Mouse (Mus musculus) macrophage (primary cell): Measurements from ENCODE around the gene 0610009B22Rik. TPM values are rescaled to one million over a fixed set of nuclear protein-coding genes. Genes with fewer than 3 reads are reported as not detected.
A peak's percentile ranks its signal among the peaks of the same experiment; 100 is the strongest.

ENCODE experiments used
- H3K27ac ChIP-seq: fragments of 350-480 bp; formaldehyde crosslinking; 2 replicates; pipeline ENCODE4 v1.9.0; 2021
- H3K36me3 ChIP-seq: fragments of 350-480 bp; formaldehyde crosslinking; 2 replicates; pipeline ENCODE4 v1.9.0; 2021; ENCODE audit errors: inconsistent target
- H3K4me3 ChIP-seq: fragments of 350-480 bp; formaldehyde crosslinking; 2 replicates; pipeline ENCODE4 v1.9.0; 2021; ENCODE audit errors: inconsistent target
- H3K79me2 ChIP-seq: fragments of 350-480 bp; formaldehyde crosslinking; 2 replicates; pipeline ENCODE4 v1.9.0; 2021; ENCODE audit errors: inconsistent target
- WGBS: methylation state at CpG from one replicate; pipeline ENCODE4 v1.1.7; 2026; ENCODE audit warnings: inconsistent platforms; ENCODE audit not compliant: missing documents; 5-methylcytosine and 5-hydroxymethylcytosine counted together
- polyA plus RNA-seq: library from polyadenylated mRNA; stranded (reverse); fragments of 250-400 nt; gene quantifications from 3 replicates; pipeline ENCODE4 v1.2.4, GENCODE M21; 2018; ENCODE audit warnings: inconsistent platforms

0610009B22Rik gene
- polyA plus RNA-seq, 1 experiment from 2014 or later = 31.2 TPM

DNA sequence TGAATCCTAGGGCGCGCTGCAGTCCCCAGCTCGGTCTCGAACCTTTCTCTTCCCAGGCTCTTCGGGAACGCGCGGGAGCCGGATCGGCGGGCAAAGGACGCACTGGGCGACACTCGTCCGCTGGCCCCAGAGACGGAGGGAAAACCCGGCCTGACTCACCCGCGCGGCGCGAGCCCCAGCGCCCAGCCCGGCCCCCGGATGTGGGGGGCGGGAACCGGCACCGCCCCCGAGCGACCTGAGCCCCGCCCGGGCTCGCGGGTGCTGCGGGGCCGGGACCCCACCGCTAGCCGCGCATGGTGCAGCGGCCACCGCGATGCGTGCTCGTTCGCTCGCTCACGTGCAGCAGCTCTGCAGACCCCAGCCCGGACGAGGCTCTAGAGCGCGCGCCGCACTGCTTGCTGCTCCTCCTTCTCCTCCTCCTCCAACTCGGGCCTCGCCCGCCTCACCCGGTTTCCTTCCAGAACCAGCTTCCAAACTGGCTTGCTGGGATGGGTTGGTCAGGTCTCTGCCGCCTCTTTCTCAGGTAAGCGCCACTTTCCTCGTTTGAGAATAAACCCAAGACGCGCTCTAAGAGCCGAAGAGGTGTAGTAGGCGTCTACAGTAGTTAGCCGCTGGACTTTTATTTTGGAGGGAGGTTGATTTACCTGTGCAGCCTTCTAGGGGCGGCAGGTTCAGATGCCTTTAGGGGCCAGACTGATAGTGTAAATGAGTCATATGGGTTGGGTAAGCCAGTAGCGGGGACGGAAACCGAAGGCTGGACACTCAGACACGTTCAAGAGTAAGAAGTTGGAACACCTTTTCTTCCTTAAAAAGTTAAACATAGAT is 37.8 kb downstream of the 0610009B22Rik start, which contains the start of the genes N4bp3 and D930048N14Rik:
TSS of gene N4bp3 (minus strand) at position 152 of the 825 bp plus-strand sequence.
TSS of gene D930048N14Rik (plus strand) at position 264 of the 825 bp plus-strand sequence.
- H3K36me3 ChIP-seq = no peaks in the 10 kb centered on the region
- WGBS = 2% methylated on average over 67 of the region's 70 CpGs
- peaks cover 29% of the 10 kb centered on the region; the same call in 1 of the 2 replicates for H3K79me2 ChIP-seq
- peak within 1 kb of the TSS; percentile 46 for H3K4me3 ChIP-seq
- H3K27ac ChIP-seq = no peak within 1 kb of the TSS

DNA sequence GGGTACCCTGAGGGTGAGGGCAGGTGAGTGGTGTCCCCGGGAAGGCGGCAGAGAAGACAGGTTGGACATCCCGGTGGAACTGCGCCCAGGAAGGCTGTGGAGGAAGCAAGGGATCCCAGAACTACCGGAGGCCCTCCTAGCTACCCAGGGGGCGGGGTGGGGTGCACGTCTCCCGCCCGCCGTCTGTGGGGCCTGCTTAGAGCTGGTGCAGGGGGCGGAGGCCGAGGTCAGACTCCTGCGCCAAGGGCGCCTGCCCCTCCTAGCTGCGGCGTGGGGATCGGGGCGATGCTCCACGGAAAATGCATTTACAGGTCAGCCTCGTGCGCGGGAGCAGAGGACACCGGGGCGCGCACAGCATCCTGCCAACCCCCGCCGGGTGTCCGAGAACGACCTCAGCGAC is 38.4 kb downstream of the 0610009B22Rik start:
- Histone ChIP-seq H3K4me3 (peak overlapping the region; percentile 45), H3K36me3 (no peaks in the 10 kb centered on the region), H3K27ac (no peak overlapping the region), H3K79me2 (peaks cover 29% of the 10 kb centered on the region; the same call in 1 of the 2 replicates)
- WGBS = 1% methylated on average over 28 of the region's 30 CpGs

DNA sequence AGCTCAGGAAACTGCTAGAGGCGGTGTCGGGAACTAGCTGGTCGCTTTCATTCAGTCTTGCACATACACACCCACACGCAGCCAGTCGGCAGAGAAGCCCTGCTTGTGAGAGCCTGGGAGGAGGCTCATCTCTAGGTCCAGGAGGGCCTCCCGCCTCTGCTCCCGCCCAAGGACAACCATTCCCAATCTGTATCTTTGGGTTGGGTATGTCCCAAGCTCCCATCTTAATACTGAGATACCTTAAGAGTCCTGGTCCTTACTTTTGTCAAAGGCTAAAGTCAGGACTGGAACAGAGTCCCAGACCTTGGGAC is 38.8 kb downstream of the 0610009B22Rik start:
- Histone ChIP-seq H3K27ac (no peak overlapping the region), H3K36me3 (no peaks in the 10 kb centered on the region), H3K79me2 (peaks cover 29% of the 10 kb centered on the region; the same call in 1 of the 2 replicates), H3K4me3 (peak overlapping the region; percentile 45)
- WGBS = 9% methylated on average over 7 of the region's 7 CpGs

DNA sequence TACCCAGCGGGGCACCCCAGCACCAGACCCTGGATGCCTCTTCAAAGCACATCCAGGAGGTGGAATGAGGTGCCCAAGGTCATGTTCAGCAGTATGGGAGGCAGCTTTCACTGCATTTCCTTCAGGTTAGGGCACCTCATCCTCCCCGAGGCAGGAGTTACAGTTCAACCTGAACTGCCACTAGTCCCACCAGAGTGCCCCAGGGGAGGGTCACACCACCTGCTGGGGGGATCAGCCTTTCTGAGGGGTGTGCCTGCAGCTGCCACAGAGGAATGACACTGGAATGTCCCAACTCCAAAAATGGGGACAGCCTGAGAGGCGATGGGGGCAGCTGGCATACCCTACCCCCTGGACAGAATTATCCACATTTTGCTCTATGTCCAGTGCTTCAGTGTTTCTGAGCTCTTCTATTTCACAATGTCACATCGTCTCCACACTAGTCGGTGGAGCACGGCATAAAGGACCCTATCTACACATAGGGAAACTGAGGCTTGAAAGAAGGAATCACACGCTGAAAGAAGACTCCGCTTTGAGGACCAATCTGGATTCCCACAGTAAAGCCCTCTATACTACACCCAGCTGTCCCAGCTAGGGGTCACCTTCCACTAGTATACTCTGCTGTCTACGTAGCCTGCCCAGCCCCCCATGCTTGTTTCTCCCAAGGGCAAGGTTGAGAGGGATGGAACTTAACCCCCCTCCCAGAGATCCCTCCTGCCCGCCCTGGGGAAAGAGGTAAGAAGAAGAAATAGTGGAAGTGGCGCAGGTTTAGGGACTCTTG is 39.4 kb downstream of the 0610009B22Rik start:
- peak overlapping the region; percentile 45 for H3K4me3 ChIP-seq
- WGBS = 65% methylated on average over 11 of the region's 11 CpGs

DNA sequence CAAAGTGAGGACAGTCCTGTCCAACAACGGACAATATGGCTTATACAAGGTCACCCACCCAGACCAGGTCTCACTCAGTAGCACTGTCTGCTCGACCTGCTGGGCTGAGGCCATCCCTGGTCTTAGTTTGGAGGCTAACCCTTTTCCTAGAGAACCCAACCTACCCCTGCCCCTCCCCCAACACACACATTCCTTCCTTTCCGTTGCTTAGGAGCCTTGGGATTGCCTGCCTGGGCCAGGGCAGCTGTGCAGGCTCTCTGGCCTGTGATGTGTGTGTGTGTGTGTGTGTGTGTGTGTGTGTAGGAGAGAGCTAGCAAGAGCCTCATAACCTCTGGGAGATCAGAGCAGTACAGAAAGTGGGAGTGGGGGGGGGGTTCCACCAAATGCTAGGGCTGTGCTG is 40.1 kb downstream of the 0610009B22Rik start:
- Histone ChIP-seq H3K4me3 (no peak overlapping the region), H3K27ac (no peak overlapping the region), H3K79me2 (peaks cover 29% of the 10 kb centered on the region; the same call in 1 of the 2 replicates), H3K36me3 (no peaks in the 10 kb centered on the region; the same call in 1 of the 2 replicates)
- WGBS = 82% methylated on average over 2 of the region's 3 CpGs

More for the DNA sequence above, 39.4 kb downstream of the 0610009B22Rik start:
- Histone ChIP-seq H3K79me2 (peaks cover 29% of the 10 kb centered on the region; the same call in 1 of the 2 replicates), H3K27ac (no peak overlapping the region), H3K36me3 (no peaks in the 10 kb centered on the region)

DNA sequence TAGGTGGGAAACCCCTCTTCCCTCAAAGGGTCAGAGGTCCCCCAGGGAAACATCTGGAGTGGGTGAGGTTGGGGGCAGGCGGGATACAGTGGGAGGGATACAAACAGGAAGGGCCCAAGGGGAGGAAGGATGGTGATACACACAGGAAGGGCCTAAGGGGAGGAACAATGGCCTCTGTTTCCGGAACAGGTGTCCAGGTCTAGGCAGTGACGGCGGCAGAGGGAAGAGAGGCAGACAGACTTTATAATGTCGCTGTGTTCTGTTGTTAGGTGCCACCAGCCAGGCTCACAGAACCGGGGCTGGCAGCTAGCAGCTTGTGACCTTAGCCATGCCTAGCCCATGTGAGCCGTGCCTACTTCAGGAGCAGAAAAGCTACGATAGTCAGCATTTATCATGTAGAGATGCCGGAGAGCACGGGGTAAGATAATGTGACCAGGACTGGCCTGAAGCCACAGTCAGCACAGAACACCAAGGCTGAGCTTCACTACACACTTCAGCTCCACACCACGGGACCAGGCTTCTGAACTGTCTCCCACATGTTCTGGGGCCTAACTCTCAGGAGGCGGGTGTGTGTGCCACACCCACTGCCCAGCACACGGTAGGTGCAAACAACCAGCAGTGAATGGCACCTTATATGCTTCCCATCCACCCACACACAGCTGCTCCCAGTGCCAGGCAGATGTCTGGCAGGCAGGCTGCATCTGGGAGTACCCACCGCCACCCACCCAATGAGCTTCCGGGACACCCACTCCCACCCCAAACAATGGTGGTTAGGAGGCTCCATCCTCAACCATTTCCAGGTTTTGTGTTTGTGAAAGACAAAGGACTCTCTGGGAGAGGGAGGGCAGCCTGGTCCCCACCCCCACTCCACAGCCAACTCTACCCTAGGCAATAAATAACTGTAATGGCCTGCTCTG is 41.7 kb downstream of the 0610009B22Rik start:
- H3K79me2 ChIP-seq = peaks cover 29% of the 10 kb centered on the region; the same call in 1 of the 2 replicates
- 79% methylated on average over 15 of the region's 15 CpGs for WGBS
- no peak overlapping the region for H3K4me3 ChIP-seq
- no peak overlapping the region for H3K27ac ChIP-seq
- no peaks in the 10 kb centered on the region; the same call in 1 of the 2 replicates for H3K36me3 ChIP-seq

DNA sequence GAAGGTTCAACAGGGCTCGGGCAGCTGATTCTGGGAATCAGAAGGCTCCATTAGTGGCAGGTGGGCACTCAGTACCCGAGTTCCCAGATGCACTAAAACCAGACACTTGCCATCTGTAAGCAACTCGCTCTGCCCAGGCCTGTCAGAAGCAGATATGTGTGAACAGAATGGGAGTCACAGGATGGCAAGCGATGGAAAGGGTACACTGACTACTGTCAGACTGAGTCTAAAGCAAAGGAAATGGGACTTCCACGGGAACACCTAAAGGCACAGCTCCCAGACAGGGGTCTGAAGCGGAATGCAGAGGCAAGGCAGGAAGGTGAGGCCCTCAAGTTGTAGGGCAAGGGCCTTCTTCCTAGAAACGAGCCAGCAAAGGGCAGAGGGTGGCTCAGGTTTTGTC is 42.4 kb downstream of the 0610009B22Rik start:
- H3K36me3 ChIP-seq = no peaks in the 10 kb centered on the region; the same call in 1 of the 2 replicates
- peaks cover 29% of the 10 kb centered on the region; the same call in 1 of the 2 replicates for H3K79me2 ChIP-seq
- no peak overlapping the region for H3K27ac ChIP-seq
- H3K4me3 ChIP-seq = no peak overlapping the region
- 92% methylated on average over 5 of the region's 7 CpGs for WGBS

DNA sequence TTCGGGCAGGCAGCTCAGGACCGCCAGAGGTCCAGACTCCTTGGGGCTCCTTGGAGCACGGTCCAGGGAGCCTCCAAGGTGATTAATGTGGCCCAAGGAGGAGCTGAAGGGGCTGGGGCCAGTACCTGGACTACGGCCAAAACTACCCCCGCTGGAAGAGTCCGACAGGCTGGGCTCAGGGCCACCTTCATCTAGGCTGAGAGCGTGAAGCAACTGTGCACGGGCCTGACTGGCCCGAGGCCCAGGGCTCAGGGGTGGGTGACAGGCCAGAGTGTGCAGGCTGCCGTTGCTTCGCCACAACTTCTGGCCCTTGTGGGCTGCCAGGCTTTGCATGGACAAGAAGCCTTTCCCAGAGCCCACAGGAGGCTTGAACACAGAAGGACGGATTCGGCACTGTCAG is 43.4 kb downstream of the 0610009B22Rik start:
- WGBS = 95% methylated on average over 13 of the region's 13 CpGs
- peaks cover 29% of the 10 kb centered on the region; the same call in 1 of the 2 replicates for H3K79me2 ChIP-seq
- no peak overlapping the region for H3K27ac ChIP-seq
- H3K36me3 ChIP-seq = no peaks in the 10 kb centered on the region; the same call in 1 of the 2 replicates
- no peak overlapping the region for H3K4me3 ChIP-seq

DNA sequence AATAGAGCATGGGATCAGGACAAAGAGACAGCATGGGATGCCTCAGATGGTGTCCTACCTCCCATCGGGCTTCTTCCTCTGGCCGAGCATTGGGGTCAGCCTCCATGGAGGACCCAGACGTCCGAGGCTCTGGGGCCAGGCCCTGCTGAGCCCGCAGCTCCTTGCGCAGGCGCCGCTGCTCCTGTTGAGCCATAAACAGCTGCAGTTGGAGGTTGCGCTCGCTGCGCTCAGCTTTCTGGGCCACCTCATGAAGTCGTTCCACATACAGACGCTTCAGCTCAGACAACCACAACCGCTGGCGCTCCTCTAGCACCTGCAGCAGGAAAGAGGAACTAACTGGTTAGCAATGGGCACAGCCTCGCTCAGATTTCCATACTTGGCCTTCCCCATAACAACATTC is 44.5 kb downstream of the 0610009B22Rik start:
- Histone ChIP-seq H3K4me3 (no peak overlapping the region), H3K27ac (no peak overlapping the region), H3K36me3 (no peaks in the 10 kb centered on the region; the same call in 1 of the 2 replicates)

DNA sequence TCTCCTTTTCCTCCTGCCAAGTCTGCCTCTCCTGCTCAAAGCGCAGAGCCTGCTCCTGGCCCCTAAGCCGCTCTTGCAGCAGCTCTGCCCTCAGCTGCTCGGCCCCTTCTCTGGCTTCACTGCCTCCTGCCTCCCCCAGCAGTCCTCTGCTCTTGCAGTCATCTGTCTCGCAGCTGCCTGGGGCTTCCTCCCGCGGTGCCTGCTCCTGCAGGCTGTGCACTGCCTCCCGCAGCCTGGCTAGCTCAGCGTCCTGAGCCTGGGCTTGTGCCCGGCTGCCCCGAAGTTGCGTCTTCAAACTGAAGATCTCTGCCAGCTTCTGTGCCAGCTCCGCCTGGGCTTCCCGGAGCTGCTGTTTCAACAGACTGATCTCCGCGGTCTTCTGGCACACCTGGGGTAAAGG is 44.9 kb downstream of the 0610009B22Rik start:
- WGBS = 36% methylated on average over 15 of the region's 15 CpGs
- no peaks in the 10 kb centered on the region; the same call in 1 of the 2 replicates for H3K36me3 ChIP-seq
- no peak overlapping the region for H3K4me3 ChIP-seq
- H3K27ac ChIP-seq = no peak overlapping the region
- H3K79me2 ChIP-seq = peaks cover 14% of the 10 kb centered on the region; the same call in 1 of the 2 replicates

More for the DNA sequence above, 44.5 kb downstream of the 0610009B22Rik start:
- WGBS = 14% methylated on average over 16 of the region's 16 CpGs
- peaks cover 19% of the 10 kb centered on the region; the same call in 1 of the 2 replicates for H3K79me2 ChIP-seq

DNA sequence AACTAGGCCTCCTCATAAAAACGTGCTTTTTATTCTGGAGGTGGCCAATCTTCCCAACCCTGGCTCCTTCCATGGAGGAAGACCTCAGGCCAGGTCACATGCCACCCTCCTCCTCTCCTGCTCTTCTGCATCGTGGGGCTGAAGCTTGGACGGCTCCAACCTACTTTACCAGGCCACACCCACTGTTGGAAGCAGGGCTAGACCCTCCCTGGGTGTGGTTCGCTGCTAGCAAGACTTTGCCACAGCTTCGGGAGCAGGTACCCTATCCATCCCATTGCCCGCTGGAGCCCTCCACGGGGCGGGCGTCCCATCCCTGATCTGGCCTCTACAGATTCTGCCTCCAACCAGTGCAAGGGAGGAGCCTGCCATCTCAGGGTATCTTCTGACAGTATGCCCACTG is 45.5 kb downstream of the 0610009B22Rik start:
- 80% methylated on average over 9 of the region's 9 CpGs for WGBS
- Histone ChIP-seq H3K4me3 (no peak overlapping the region), H3K27ac (no peak overlapping the region), H3K79me2 (peaks cover 9% of the 10 kb centered on the region; the same call in 1 of the 2 replicates), H3K36me3 (no peaks in the 10 kb centered on the region; the same call in 1 of the 2 replicates)

DNA sequence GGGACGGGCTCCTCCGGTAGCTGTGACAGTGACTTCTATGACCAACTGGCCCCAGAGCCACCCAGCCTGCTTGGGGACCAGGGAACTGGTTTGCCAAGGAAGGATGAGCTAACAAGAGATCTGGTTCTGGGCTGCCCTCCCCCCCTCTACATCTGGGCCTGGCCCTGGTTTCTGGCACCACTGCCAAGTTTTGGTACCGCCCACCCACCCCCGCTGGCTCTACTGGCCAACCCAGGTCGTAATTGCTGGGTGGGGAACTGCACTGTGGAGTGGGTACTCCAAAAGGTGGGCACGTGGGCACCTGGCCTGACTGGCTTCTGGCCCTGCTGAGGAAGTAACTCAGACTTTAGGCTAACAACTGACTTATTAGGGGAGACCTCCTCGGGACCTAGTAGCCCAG is 47.9 kb downstream of the 0610009B22Rik start:
- peaks cover 4% of the 10 kb centered on the region; the same call in 1 of the 2 replicates for H3K79me2 ChIP-seq
- no peaks in the 10 kb centered on the region; the same call in 1 of the 2 replicates for H3K36me3 ChIP-seq
- 89% methylated on average over 7 of the region's 7 CpGs for WGBS
- no peak overlapping the region for H3K4me3 ChIP-seq
- no peak overlapping the region for H3K27ac ChIP-seq

DNA sequence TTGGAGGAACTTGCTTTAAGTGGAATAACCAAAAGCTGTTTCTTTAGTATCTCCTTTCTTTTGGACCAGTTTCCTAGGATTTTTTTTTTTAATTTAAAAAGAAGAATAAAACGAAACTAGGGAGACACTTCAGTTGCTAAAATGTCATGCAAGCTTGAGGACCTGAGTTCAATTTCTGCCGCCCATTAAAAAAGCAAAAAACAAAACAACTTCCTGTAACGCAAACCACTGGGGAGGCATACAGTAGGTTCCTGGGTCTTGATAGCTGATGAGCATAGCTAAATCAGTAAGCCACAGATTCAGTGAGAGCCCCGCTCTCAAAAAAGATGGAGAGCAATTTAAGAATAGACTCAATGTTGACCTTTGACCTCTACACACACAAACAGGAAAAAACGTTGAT is 50.2 kb downstream of the 0610009B22Rik start:
- peak overlapping the region; percentile 12; the same call in 1 of the 2 replicates for H3K4me3 ChIP-seq
- 40% methylated on average over 5 of the region's 5 CpGs for WGBS
- H3K27ac ChIP-seq = peak overlapping the region; percentile 88
- peaks cover 24% of the 10 kb centered on the region; the same call in 1 of the 2 replicates for H3K79me2 ChIP-seq
- H3K36me3 ChIP-seq = no peaks in the 10 kb centered on the region; the same call in 1 of the 2 replicates
